Mouse (Mus musculus) megakaryocyte, embryonic 14.5 days (primary cell): ENCODE measurements at regions not wholly inside any gene's neighbourhood (a gene's known extent, or its start where the extent isn't known, plus 50 kb on each side); places are given as distances from the start of the nearest gene placed in this dataset.
"Not testable (repeated sequence)": the region's sequence is repeated elsewhere in the genome, so short reads cannot be mapped to it uniquely, and the experiment has no call there.

Source experiments
- H3K27me3 ChIP-seq: replicated peaks from 2 replicates; pipeline ENCODE3; 2012; ENCODE audit warnings: inconsistent platforms
- H3K36me3 ChIP-seq: replicated peaks from 2 replicates; pipeline ENCODE3; 2012; ENCODE audit warnings: low read length, inconsistent platforms, mixed read lengths
- H3K4me1 ChIP-seq: 2 replicates; pipeline ENCODE4 v1.6.1; 2012; ENCODE audit warnings: inconsistent platforms
- H3K4me3 ChIP-seq: replicated peaks from 2 replicates; pipeline ENCODE3; 2012; ENCODE audit warnings: moderate library complexity, mild to moderate bottlenecking, inconsistent platforms
- H3K9me3 ChIP-seq: 2 replicates; pipeline ENCODE4 v1.6.1; 2012; ENCODE audit warnings: inconsistent platforms
- FLI1 ChIP-seq: IDR thresholded peaks from 2 replicates; pipeline ENCODE4 v1.6.1; 2012; ENCODE audit warnings: low read length, inconsistent platforms, mixed read lengths
- GATA1 ChIP-seq: IDR thresholded peaks from 3 replicates; pipeline ENCODE4 v1.6.1; 2012; ENCODE audit warnings: mixed read lengths, low read length, inconsistent platforms, borderline replicate concordance

GRCm38 (mm10) chr13:97483681-97484080 lies 242.8 kb downstream of the Enc1 start:
- Histone ChIP-seq H3K36me3 (no peaks in the 10 kb centered on the region), H3K4me1 (no peaks in the 10 kb centered on the region), H3K27me3 (peaks cover 29% of the 10 kb centered on the region), H3K9me3 (peaks cover 17% of the 10 kb centered on the region), H3K4me3 (no peak overlapping the region)
- TF ChIP-seq FLI1, result no peak
- no peak for TF ChIP-seq GATA1

GRCm38 (mm10) chr13:97482439-97482946 lies 241.6 kb downstream of the Enc1 start:
- no peak overlapping the region for H3K4me3 ChIP-seq
- no peaks in the 10 kb centered on the region for H3K4me1 ChIP-seq
- H3K36me3 ChIP-seq, result no peaks in the 10 kb centered on the region
- peaks cover 21% of the 10 kb centered on the region for H3K9me3 ChIP-seq
- no peak for TF ChIP-seq GATA1
- no peak for TF ChIP-seq FLI1
- peaks cover 29% of the 10 kb centered on the region for H3K27me3 ChIP-seq

- no peaks in the 10 kb centered on the region for H3K4me1 ChIP-seq
- H3K9me3 ChIP-seq, result peaks cover 30% of the 10 kb centered on the region
- H3K36me3 ChIP-seq, result no peaks in the 10 kb centered on the region
- no peak overlapping the region for H3K4me3 ChIP-seq
- TF ChIP-seq FLI1 (no peak), GATA1 (no peak)
- H3K27me3 ChIP-seq, result peaks cover 32% of the 10 kb centered on the region
Measured at GRCm38 (mm10) chr13:97481259-97481658, 240.4 kb downstream of the Enc1 start.

- Histone ChIP-seq H3K9me3 (peaks cover 30% of the 10 kb centered on the region), H3K27me3 (peaks cover 29% of the 10 kb centered on the region), H3K4me1 (no peaks in the 10 kb centered on the region), H3K4me3 (no peak overlapping the region), H3K36me3 (no peaks in the 10 kb centered on the region)
- TF ChIP-seq FLI1 (no peak), GATA1 (no peak)
Measured at GRCm38 (mm10) chr13:97479066-97479586, 238.2 kb downstream of the Enc1 start.

GRCm38 (mm10) chr13:97473971-97474365 lies 233.1 kb downstream of the Enc1 start:
- H3K36me3 ChIP-seq, result no peaks in the 10 kb centered on the region
- peaks cover 15% of the 10 kb centered on the region for H3K9me3 ChIP-seq
- H3K4me1 ChIP-seq, result peaks cover 5% of the 10 kb centered on the region
- TF ChIP-seq GATA1 (no peak), FLI1 (no peak)
- H3K4me3 ChIP-seq, result no peak overlapping the region
- peaks cover 53% of the 10 kb centered on the region for H3K27me3 ChIP-seq

GRCm38 (mm10) chr13:97473256-97473970 lies 232.5 kb downstream of the Enc1 start:
- no peaks in the 10 kb centered on the region for H3K36me3 ChIP-seq
- no peak overlapping the region for H3K4me3 ChIP-seq
- peaks cover 56% of the 10 kb centered on the region for H3K27me3 ChIP-seq
- TF ChIP-seq GATA1, result no peak
- no peak for TF ChIP-seq FLI1
- H3K9me3 ChIP-seq, result peaks cover 12% of the 10 kb centered on the region
- peaks cover 5% of the 10 kb centered on the region for H3K4me1 ChIP-seq

GRCm38 (mm10) chr13:97469999-97470398 lies 229.1 kb downstream of the Enc1 start:
- H3K4me3 ChIP-seq, result peak overlapping the region; percentile 44
- no peaks in the 10 kb centered on the region for H3K36me3 ChIP-seq
- peaks cover 51% of the 10 kb centered on the region for H3K27me3 ChIP-seq
- H3K4me1 ChIP-seq, result peaks cover 5% of the 10 kb centered on the region
- peaks cover 7% of the 10 kb centered on the region for H3K9me3 ChIP-seq
- TF ChIP-seq FLI1 (no peak), GATA1 (no peak)

- peaks cover 7% of the 10 kb centered on the region for H3K9me3 ChIP-seq
- peaks cover 6% of the 10 kb centered on the region for H3K4me1 ChIP-seq
- peaks cover 50% of the 10 kb centered on the region for H3K27me3 ChIP-seq
- no peak for TF ChIP-seq GATA1
- TF ChIP-seq FLI1, result no peak
- no peaks in the 10 kb centered on the region for H3K36me3 ChIP-seq
- H3K4me3 ChIP-seq, result no peak overlapping the region
Measured at GRCm38 (mm10) chr13:97468874-97469593, 228.1 kb downstream of the Enc1 start.

- Histone ChIP-seq H3K4me1 (peaks cover 26% of the 10 kb centered on the region), H3K27me3 (peaks cover 36% of the 10 kb centered on the region)
- H3K4me3 ChIP-seq, H3K9me3 ChIP-seq, H3K36me3 ChIP-seq: not testable (repeated sequence)
Measured at GRCm38 (mm10) chr13:97466585-97466984, 225.7 kb downstream of the Enc1 start.

GRCm38 (mm10) chr13:97463798-97464197 lies 222.9 kb downstream of the Enc1 start:
- peaks cover 33% of the 10 kb centered on the region for H3K4me1 ChIP-seq

More at GRCm38 (mm10) chr13:97463798-97464197, 222.9 kb downstream of the Enc1 start:
- H3K36me3 ChIP-seq, result no peaks in the 10 kb centered on the region
- TF ChIP-seq FLI1, result no peak
- no peak for TF ChIP-seq GATA1
- peaks cover 21% of the 10 kb centered on the region for H3K27me3 ChIP-seq
- no peak overlapping the region for H3K4me3 ChIP-seq
- peaks cover 7% of the 10 kb centered on the region for H3K9me3 ChIP-seq
